Mouse (Mus musculus): ENCODE data around the gene Rarg.

- TF ChIP-seq CTCF (IDR thresholded peaks at IDR 0.05; ENCODE audit: control insufficient read depth, insufficient read depth, insufficient replicate concordance, low read depth, low read length) (no peak), POLR2A (IDR thresholded peaks at IDR 0.05; ENCODE audit: control insufficient read depth, low read depth, low read length) (no peak)
Measured at GRCm38 (mm10) chr15:102191699-102192098, 65.6 kb downstream of the Rarg start.

Measured in testis, adult 2 months (tissue).